Mouse (Mus musculus): ENCODE data around the gene Utp6. TPM values are rescaled to one million over a fixed set of nuclear protein-coding genes. Genes with fewer than 3 reads are reported as not detected.

Gene Utp6
- 84.5 and 87.5 TPM in 2 replicates for polyA plus RNA-seq (2014; fragmentation: Nextera tagmentation; extraction: Ambion mirVana)

- no peaks in the 10 kb centered on the region for H3K9me3 ChIP-seq (ENCODE audit: control insufficient read depth, low read length)
- H3K9ac ChIP-seq (ENCODE audit: low read depth, low read length) = peak within 1 kb of the TSS; percentile 61
- H3K4me2 ChIP-seq (replicated peaks; ENCODE audit: low read depth, low read length) = peak within 1 kb of the TSS; percentile 52
- H3K4me3 ChIP-seq (ENCODE audit: low read depth, low read length) = peak within 1 kb of the TSS; percentile 75
- H3K27me3 ChIP-seq (ENCODE audit: control insufficient read depth, insufficient read depth, low read length) = no peaks in the 10 kb centered on the region
- peak within 1 kb of the TSS; percentile 47; the same call in 1 of the 2 replicates for H3K27ac ChIP-seq (ENCODE audit: low read depth, low read length)
- H3K36me3 ChIP-seq (ENCODE audit: control insufficient read depth, insufficient read depth, low read length) = no peaks in the 10 kb centered on the region
- H3K4me1 ChIP-seq (replicated peaks; ENCODE audit: control insufficient read depth, insufficient read depth, low read length) = no peaks in the 10 kb centered on the region
- peak; percentile 93 for ATAC-seq (ENCODE audit: low FRiP score)
- under 1% methylated on average over 45 of the region's 46 CpGs for WGBS
- DNase-seq (ENCODE audit: low spot score) = peak; percentile 100
Observed at GRCm38 (mm10) chr11:79962125-79962876, at the start of gene Utp6. Utp6 (minus strand) TSS chr11:79962390.

GRCm38 (mm10) chr11:79994271-79994988, 32.2 kb upstream of the Utp6 start:
- H3K36me3 ChIP-seq (ENCODE audit: control insufficient read depth, insufficient read depth, low read length) = no peaks in the 10 kb centered on the region
- H3K4me2 ChIP-seq (replicated peaks; ENCODE audit: low read depth, low read length) = peak overlapping the region; percentile 42
- no peaks in the 10 kb centered on the region for H3K9me3 ChIP-seq (ENCODE audit: control insufficient read depth, low read length)
- 4% methylated on average over 7 of the region's 7 CpGs for WGBS
- no peaks in the 10 kb centered on the region for H3K27me3 ChIP-seq (ENCODE audit: control insufficient read depth, insufficient read depth, low read length)
- peak overlapping the region; percentile 96 for H3K4me3 ChIP-seq (ENCODE audit: low read depth, low read length)
- H3K27ac ChIP-seq (ENCODE audit: low read depth, low read length) = no peak overlapping the region
- no peak for ATAC-seq (ENCODE audit: low FRiP score)
- DNase-seq (ENCODE audit: low spot score) = no peak
- H3K4me1 ChIP-seq (replicated peaks; ENCODE audit: control insufficient read depth, insufficient read depth, low read length) = no peaks in the 10 kb centered on the region
- H3K9ac ChIP-seq (ENCODE audit: low read depth, low read length) = peak overlapping the region; percentile 95

- Histone ChIP-seq H3K4me3 (ENCODE audit: low read depth, low read length) (peak overlapping the region; percentile 96), H3K27me3 (ENCODE audit: control insufficient read depth, insufficient read depth, low read length) (no peaks in the 10 kb centered on the region), H3K27ac (ENCODE audit: low read depth, low read length) (peak overlapping the region; percentile 99), H3K4me1 (replicated peaks; ENCODE audit: control insufficient read depth, insufficient read depth, low read length) (no peaks in the 10 kb centered on the region), H3K9me3 (ENCODE audit: control insufficient read depth, low read length) (no peaks in the 10 kb centered on the region), H3K9ac (ENCODE audit: low read depth, low read length) (peak overlapping the region; percentile 95), H3K36me3 (ENCODE audit: control insufficient read depth, insufficient read depth, low read length) (no peaks in the 10 kb centered on the region), H3K4me2 (replicated peaks; ENCODE audit: low read depth, low read length) (peak overlapping the region; percentile 42)
- WGBS = under 1% methylated on average over 48 of the region's 74 CpGs
- ATAC-seq (ENCODE audit: low FRiP score) (peak; percentile 62), DNase-seq (ENCODE audit: low spot score) (peak; percentile 68)
Observed at GRCm38 (mm10) chr11:79993356-79994270, 31.4 kb upstream of the Utp6 start.

- Histone ChIP-seq H3K27me3 (ENCODE audit: control insufficient read depth, insufficient read depth, low read length) (no peaks in the 10 kb centered on the region), H3K4me3 (ENCODE audit: low read depth, low read length) (peak within 1 kb of the TSS; percentile 96), H3K36me3 (ENCODE audit: control insufficient read depth, insufficient read depth, low read length) (no peaks in the 10 kb centered on the region), H3K9ac (ENCODE audit: low read depth, low read length) (peak within 1 kb of the TSS; percentile 95), H3K4me2 (replicated peaks; ENCODE audit: low read depth, low read length) (peak within 1 kb of the TSS; percentile 56), H3K9me3 (ENCODE audit: control insufficient read depth, low read length) (no peaks in the 10 kb centered on the region), H3K27ac (ENCODE audit: low read depth, low read length) (peak within 1 kb of the TSS; percentile 99), H3K4me1 (replicated peaks; ENCODE audit: control insufficient read depth, insufficient read depth, low read length) (no peaks in the 10 kb centered on the region)
- WGBS = under 1% methylated on average over 63 of the region's 74 CpGs
- peak; percentile 99 for DNase-seq (ENCODE audit: low spot score)
- peak; percentile 91 for ATAC-seq (ENCODE audit: low FRiP score)
Observed at GRCm38 (mm10) chr11:79992592-79993355, 30.6 kb upstream of the Utp6 start, which contains the start of gene Suz12. Suz12 (plus strand) TSS chr11:79993106.

- Histone ChIP-seq H3K27me3 (ENCODE audit: control insufficient read depth, insufficient read depth, low read length) (no peaks in the 10 kb centered on the region), H3K4me1 (replicated peaks; ENCODE audit: control insufficient read depth, insufficient read depth, low read length) (no peaks in the 10 kb centered on the region), H3K9me3 (ENCODE audit: control insufficient read depth, low read length) (no peaks in the 10 kb centered on the region), H3K27ac (ENCODE audit: low read depth, low read length) (peak overlapping the region; percentile 99), H3K4me3 (ENCODE audit: low read depth, low read length) (peak overlapping the region; percentile 96), H3K9ac (ENCODE audit: low read depth, low read length) (peak overlapping the region; percentile 32), H3K36me3 (ENCODE audit: control insufficient read depth, insufficient read depth, low read length) (no peaks in the 10 kb centered on the region), H3K4me2 (replicated peaks; ENCODE audit: low read depth, low read length) (peak overlapping the region; percentile 56)
- no peak for DNase-seq (ENCODE audit: low spot score)
- no peak for ATAC-seq (ENCODE audit: low FRiP score)
- WGBS = 30% methylated on average over 20 of the region's 21 CpGs
Observed at GRCm38 (mm10) chr11:79992035-79992591, 29.9 kb upstream of the Utp6 start.

- no peaks in the 10 kb centered on the region for H3K27me3 ChIP-seq (ENCODE audit: control insufficient read depth, insufficient read depth, low read length)
- H3K36me3 ChIP-seq (ENCODE audit: control insufficient read depth, insufficient read depth, low read length) = no peaks in the 10 kb centered on the region
- no peak overlapping the region for H3K4me2 ChIP-seq (replicated peaks; ENCODE audit: low read depth, low read length)
- H3K9me3 ChIP-seq (ENCODE audit: control insufficient read depth, low read length) = no peaks in the 10 kb centered on the region
- no peak overlapping the region for H3K4me3 ChIP-seq (ENCODE audit: low read depth, low read length)
- ATAC-seq (ENCODE audit: low FRiP score) = no peak
- WGBS = 96% methylated on average over 5 of the region's 5 CpGs
- DNase-seq (ENCODE audit: low spot score) = no peak
- H3K27ac ChIP-seq (ENCODE audit: low read depth, low read length) = no peak overlapping the region
- no peak overlapping the region for H3K9ac ChIP-seq (ENCODE audit: low read depth, low read length)
- H3K4me1 ChIP-seq (replicated peaks; ENCODE audit: control insufficient read depth, insufficient read depth, low read length) = no peaks in the 10 kb centered on the region
Observed at GRCm38 (mm10) chr11:79991600-79991999, 29.4 kb upstream of the Utp6 start.

GRCm38 (mm10) chr11:79990120-79990519, 27.9 kb upstream of the Utp6 start:
- DNase-seq (ENCODE audit: low spot score) (no peak), ATAC-seq (ENCODE audit: low FRiP score) (no peak)
- 92% methylated on average over 2 of the region's 2 CpGs for WGBS
- Histone ChIP-seq H3K27me3 (ENCODE audit: control insufficient read depth, insufficient read depth, low read length) (no peaks in the 10 kb centered on the region), H3K4me3 (ENCODE audit: low read depth, low read length) (no peak overlapping the region), H3K4me1 (replicated peaks; ENCODE audit: control insufficient read depth, insufficient read depth, low read length) (no peaks in the 10 kb centered on the region), H3K4me2 (replicated peaks; ENCODE audit: low read depth, low read length) (no peak overlapping the region), H3K27ac (ENCODE audit: low read depth, low read length) (no peak overlapping the region), H3K9ac (ENCODE audit: low read depth, low read length) (no peak overlapping the region), H3K36me3 (ENCODE audit: control insufficient read depth, insufficient read depth, low read length) (no peaks in the 10 kb centered on the region), H3K9me3 (ENCODE audit: control insufficient read depth, low read length) (no peaks in the 10 kb centered on the region)
